Mouse (Mus musculus) A20 (cell line): ENCODE results near the gene Atp9a.
"Not testable (repeated sequence)": the region's sequence is repeated elsewhere in the genome, so short reads cannot be mapped to it uniquely, and the experiment has no call there.

Experiments
- DNase-seq: peaks from one replicate; pipeline ENCODE4 v3.0.0-alpha.2; 2011; ENCODE audit warnings: low read depth, low spot score

The Atp9a gene

GRCm38 (mm10) chr2:168742059-168742627 is at the start of gene Atp9a:
TSS of gene Atp9a (minus strand) at chr2:168742409.
- DNase-seq, result no peak

GRCm38 (mm10) chr2:168791115-168791802 is 49.0 kb upstream of the Atp9a start:
- DNase-seq, result no peak

- no peak for DNase-seq
These were observed 44.0 kb upstream of the Atp9a start for GRCm38 (mm10) chr2:168786174-168786573.

GRCm38 (mm10) chr2:168780596-168780995 is 38.4 kb upstream of the Atp9a start:
- no peak for DNase-seq

- DNase-seq, result no peak
These were observed 37.8 kb upstream of the Atp9a start for GRCm38 (mm10) chr2:168780024-168780423.

GRCm38 (mm10) chr2:168777481-168777880 is 35.3 kb upstream of the Atp9a start:
- DNase-seq, result no peak

GRCm38 (mm10) chr2:168776238-168776637 is 34.0 kb upstream of the Atp9a start:
- DNase-seq, result no peak

- DNase-seq, result no peak
These were observed 27.1 kb upstream of the Atp9a start for GRCm38 (mm10) chr2:168769259-168769658.

GRCm38 (mm10) chr2:168767582-168767981 is 25.4 kb upstream of the Atp9a start, which contains the start of gene Sall4:
TSS of gene Sall4 (minus strand) at chr2:168767943.
- no peak for DNase-seq

GRCm38 (mm10) chr2:168766538-168767361 is 24.5 kb upstream of the Atp9a start:
- no peak for DNase-seq

GRCm38 (mm10) chr2:168765696-168766537 is 23.7 kb upstream of the Atp9a start:
- no peak for DNase-seq

GRCm38 (mm10) chr2:168765065-168765681 is 23.0 kb upstream of the Atp9a start:
- DNase-seq, result no peak

GRCm38 (mm10) chr2:168764460-168764867 is 22.3 kb upstream of the Atp9a start:
- DNase-seq, result no peak

- no peak for DNase-seq
These were observed 21.6 kb upstream of the Atp9a start for GRCm38 (mm10) chr2:168763785-168764184.

- DNase-seq, result no peak
These were observed 20.2 kb upstream of the Atp9a start for GRCm38 (mm10) chr2:168762411-168762815.

- DNase-seq, result no peak
These were observed 19.7 kb upstream of the Atp9a start for GRCm38 (mm10) chr2:168761954-168762353.

- DNase-seq, result no peak
These were observed 18.9 kb upstream of the Atp9a start for GRCm38 (mm10) chr2:168761141-168761540.

GRCm38 (mm10) chr2:168744406-168744805 is 2.2 kb upstream of the Atp9a start:
- DNase-seq, result not testable (repeated sequence)

- DNase-seq, result peak; percentile 87
These were observed 440 bp upstream of the Atp9a start for GRCm38 (mm10) chr2:168742649-168743048.

- peak; percentile 93 for DNase-seq
These were observed 743 bp downstream of the Atp9a start for GRCm38 (mm10) chr2:168741273-168742058.
